Mouse (Mus musculus): ENCODE data around the gene Xrcc3. TPM values are rescaled to one million over a fixed set of nuclear protein-coding genes. Genes with fewer than 3 reads are reported as not detected.

The Xrcc3 gene
- total RNA-seq, 2 experiments from 2014 or later = 3.7 to 4.7 TPM

- DNase-seq (ENCODE audit: low spot score in 2 of 2) = no peak
- intact Hi-C loops (cut with DNase I) = no loop called here
Observed at GRCm38 (mm10) chr12:111756698-111757082, 57.0 kb downstream of the Xrcc3 start.

DNA sequence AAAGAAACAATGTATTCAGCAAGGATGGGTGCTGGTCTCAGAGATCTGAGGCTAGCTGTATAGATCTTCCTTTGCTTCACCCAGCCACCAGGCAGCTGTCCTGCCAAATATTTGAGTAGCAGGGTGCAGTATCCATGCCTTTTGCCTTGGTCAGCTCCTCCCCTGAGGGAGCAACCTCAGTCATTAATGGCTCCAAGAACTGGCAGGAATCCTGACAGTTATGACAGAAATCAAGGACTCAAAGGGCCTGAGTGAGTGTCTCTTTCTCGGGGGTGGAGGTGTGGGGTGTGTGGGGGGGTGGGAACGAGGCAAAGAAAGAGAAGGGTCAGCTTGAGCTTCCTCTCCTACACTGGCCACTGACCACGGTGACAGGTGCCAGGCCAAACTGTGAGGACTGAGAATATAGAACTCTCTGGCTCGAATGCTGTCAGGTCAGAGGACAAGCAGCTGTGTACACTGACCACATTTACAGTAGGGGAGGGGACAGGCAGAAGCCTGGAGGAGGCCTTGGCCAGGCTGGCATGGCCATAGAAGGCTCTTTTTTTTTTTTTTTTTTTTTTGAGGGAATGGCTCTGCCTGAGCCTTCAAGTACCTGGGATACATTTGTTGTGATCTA lies 57.5 kb downstream of the Xrcc3 start:
- intact Hi-C loops (cut with DNase I) = no loop called here
- no peak for DNase-seq (ENCODE audit: low spot score in 2 of 2)

GRCm38 (mm10) chr12:111755231-111755630 lies 58.4 kb downstream of the Xrcc3 start:
- DNase-seq (ENCODE audit: low spot score in 2 of 2) = no peak
- intact Hi-C loops (cut with DNase I) = no loop called here

DNA sequence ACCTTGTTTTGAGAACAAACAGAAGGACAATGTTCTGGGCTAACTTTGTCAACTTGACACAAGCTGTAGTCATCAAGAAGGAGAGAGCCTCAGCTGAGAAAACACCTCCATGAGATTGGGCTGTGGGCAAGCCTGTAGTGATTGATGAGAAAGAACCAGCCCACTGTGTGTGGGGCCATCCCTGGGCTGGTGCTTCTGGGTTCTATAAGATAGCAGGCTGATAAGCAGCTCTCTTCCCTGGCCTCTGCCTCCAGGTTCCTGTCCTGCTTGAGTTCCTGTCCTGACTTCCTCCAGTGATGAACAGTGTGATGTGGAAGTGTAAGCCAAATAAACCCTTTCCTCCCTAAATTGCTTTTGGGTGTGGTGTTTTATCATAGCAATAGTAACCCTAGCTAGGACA lies 59.0 kb downstream of the Xrcc3 start:
- DNase-seq (ENCODE audit: low spot score in 2 of 2) = no peak
- intact Hi-C loops (cut with DNase I) = no loop called here

DNA sequence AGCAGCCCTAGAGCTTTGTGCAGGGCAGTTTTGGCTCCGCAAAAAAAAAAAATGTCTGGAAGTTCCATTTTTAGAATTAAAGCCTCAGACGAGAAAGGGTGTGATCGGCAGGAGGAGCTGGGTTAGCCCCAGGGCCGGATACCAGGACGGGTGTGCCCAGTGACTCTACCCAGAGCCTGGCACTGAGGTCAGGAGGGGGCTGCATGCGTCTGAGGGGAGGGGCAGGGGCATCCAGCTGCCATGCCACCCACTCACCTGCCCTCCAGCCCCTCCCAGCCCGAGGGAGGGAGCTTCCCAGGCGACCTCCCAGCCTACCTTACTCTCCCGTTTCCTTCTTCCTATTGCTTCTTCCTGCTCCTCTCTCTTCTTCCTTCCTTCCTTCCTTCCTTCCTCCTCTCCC lies 60.3 kb downstream of the Xrcc3 start:
- intact Hi-C loops (cut with DNase I) = no loop called here
- no peak for DNase-seq (ENCODE audit: low spot score in 2 of 2)

Other genes starting within 250 kb of the Xrcc3 start
- gene Mark3, start 239.3 kb downstream of the Xrcc3 start, total RNA-seq (2021) = 100 to 1,000 TPM; 122 to 125 TPM
- gene Ckb, start 141.5 kb downstream of the Xrcc3 start, total RNA-seq (2021) = 1,000 to 10,000 TPM; 1,395 to 1,474 TPM
- 10 to 100 TPM; 18.9 to 19.7 TPM for gene Trmt61a, start 135.8 kb downstream of the Xrcc3 start, total RNA-seq (2021)
- gene Bag5, start 100.6 kb downstream of the Xrcc3 start, total RNA-seq (2021) = 10 to 100 TPM; 45.7 to 47.0 TPM
- 10 to 100 TPM; 39.4 to 44.3 TPM for gene Apopt1, start 100.6 kb downstream of the Xrcc3 start, total RNA-seq (2021)
- gene Klc1, start 55.0 kb downstream of the Xrcc3 start, total RNA-seq (2021) = 100 to 1,000 TPM; 856 to 890 TPM
- gene Zfyve21, start 297 bp upstream of the Xrcc3 start, total RNA-seq (2021) = 10 to 100 TPM; 19.8 TPM
- gene Ppp1r13b, start 94.2 kb upstream of the Xrcc3 start, total RNA-seq (2021) = 10 to 100 TPM; 61.2 to 64.4 TPM
- gene Atp5mpl, start 153.1 kb upstream of the Xrcc3 start, total RNA-seq (2021) = 100 to 1,000 TPM; 411 to 446 TPM
- gene Tdrd9, start 157.7 kb upstream of the Xrcc3 start, total RNA-seq (2021) = under 1 TPM; 0.13 to 0.55 TPM
- not detected for gene Rd3l, start 167.4 kb upstream of the Xrcc3 start, total RNA-seq (2021)

Measured in left cerebral cortex, postnatal 14 days (tissue).